Mouse (Mus musculus) hindbrain, embryonic 13.5 days (tissue): ENCODE results near the gene Cdk11b. TPM values are rescaled to one million over a fixed set of nuclear protein-coding genes. Genes with fewer than 3 reads are reported as not detected.
"Not testable (repeated sequence)": the region's sequence is repeated elsewhere in the genome, so short reads cannot be mapped to it uniquely, and the experiment has no call there.

Experiments
- ATAC-seq: fragments of 200-750 bp; cut with Nextera tagmentation; 2 replicates; pipeline ENCODE4 v1.8.0; 2017; ENCODE audit warnings: moderate TSS enrichment; ENCODE audit not compliant: low FRiP score
- H3K27ac ChIP-seq: fragments of 300-500 bp; sonication (generic); 2 replicates; pipeline ENCODE4 v1.5.1; 2015; ENCODE audit warnings: inconsistent platforms, mild to moderate bottlenecking, moderate library complexity
- H3K27me3 ChIP-seq: fragments of 300-500 bp; sonication (generic); 2 replicates; pipeline ENCODE4 v1.6.1; 2015; ENCODE audit warnings: mild to moderate bottlenecking, inconsistent platforms
- H3K36me3 ChIP-seq: fragments of 300-500 bp; sonication (generic); 2 replicates; pipeline ENCODE4 v1.6.1; 2015; ENCODE audit warnings: mild to moderate bottlenecking, inconsistent platforms
- H3K4me1 ChIP-seq: fragments of 300-500 bp; sonication (generic); replicated peaks from 2 replicates; pipeline ENCODE4 v1.6.1; 2015; ENCODE audit warnings: inconsistent platforms
- H3K4me2 ChIP-seq: fragments of 300-500 bp; sonication (generic); 2 replicates; pipeline ENCODE4 v1.6.1; 2015; ENCODE audit warnings: inconsistent platforms, mild to moderate bottlenecking, moderate library complexity
- H3K4me3 ChIP-seq: fragments of 300-500 bp; sonication (generic); 2 replicates; pipeline ENCODE4 v1.5.1; 2015; ENCODE audit warnings: mild to moderate bottlenecking, inconsistent platforms
- H3K9ac ChIP-seq: fragments of 300-500 bp; sonication (generic); 2 replicates; pipeline ENCODE4 v1.6.1; 2015; ENCODE audit warnings: mild to moderate bottlenecking, inconsistent platforms
- H3K9me3 ChIP-seq: fragments of 300-500 bp; sonication (generic); 2 replicates; pipeline ENCODE4 v1.6.1; 2016; ENCODE audit warnings: inconsistent platforms
- WGBS: fragments of 180-500 bp; shearing (Covaris S2); methylation state at CpG from one replicate; pipeline ENCODE4 v1.1.7; 2015; 5-methylcytosine and 5-hydroxymethylcytosine counted together
- polyA plus RNA-seq: library from polyadenylated mRNA; unstranded; fragments of >200 nt; fragmentation: Nextera tagmentation; extraction: Ambion mirVana; gene quantifications from 2 replicates; pipeline ENCODE4 v1.2.1, GENCODE M21; 2015

Cdk11b gene
- polyA plus RNA-seq, 1 experiment from 2014 or later = 65.8 TPM

- H3K4me3 ChIP-seq, H3K9ac ChIP-seq, H3K27ac ChIP-seq, H3K9me3 ChIP-seq, H3K36me3 ChIP-seq, H3K4me2 ChIP-seq, ATAC-seq, H3K27me3 ChIP-seq, H3K4me1 ChIP-seq: not testable (repeated sequence)
- 97% methylated on average over 4 of the region's 4 CpGs for WGBS
These were observed 63.1 kb downstream of the Cdk11b start for GRCm38 (mm10) chr4:155687764-155688163.

DNA sequence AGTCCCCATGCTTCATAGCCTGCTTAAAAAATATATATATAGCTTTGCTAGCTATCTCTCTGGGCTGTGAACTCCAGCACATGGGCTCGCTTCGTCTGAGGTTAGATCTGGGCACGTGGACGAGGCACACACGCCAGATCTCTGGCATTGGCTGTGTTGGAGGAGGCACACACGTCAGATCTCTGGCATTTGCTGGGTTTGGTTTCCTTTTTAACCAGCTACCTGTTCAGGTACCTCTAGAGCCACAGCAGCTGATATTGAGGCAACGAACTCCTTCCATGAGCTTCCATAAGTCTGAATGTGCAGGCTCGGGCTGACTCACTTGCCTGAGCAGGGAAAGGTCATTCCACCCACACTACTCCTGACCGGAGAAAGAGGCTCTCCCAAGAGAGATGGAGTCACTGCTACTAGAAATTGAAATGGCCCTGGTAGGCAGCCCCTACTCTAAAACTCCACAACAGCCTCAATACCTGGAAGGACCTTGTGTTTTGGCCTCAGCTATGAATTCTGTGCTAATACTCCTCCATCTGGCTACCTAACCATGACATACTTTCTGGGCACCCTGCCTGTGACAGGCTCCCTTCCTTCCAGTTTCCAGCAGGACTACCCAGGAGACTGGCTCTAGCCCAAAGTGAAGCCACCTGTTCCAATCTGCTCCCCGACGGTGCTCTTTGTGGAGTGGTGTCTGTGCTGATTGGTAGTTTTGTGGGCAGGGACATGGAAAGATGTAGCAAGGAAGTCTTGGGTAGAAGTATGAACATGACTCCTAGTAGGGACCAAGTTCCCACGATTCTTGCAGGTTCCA is 66.1 kb downstream of the Cdk11b start:
- no peak overlapping the region for H3K27ac ChIP-seq
- no peaks in the 10 kb centered on the region for H3K36me3 ChIP-seq
- H3K9me3 ChIP-seq = no peaks in the 10 kb centered on the region
- H3K27me3 ChIP-seq = peaks cover 16% of the 10 kb centered on the region
- ATAC-seq = no peak
- WGBS = 86% methylated on average over 12 of the region's 12 CpGs
- H3K9ac ChIP-seq = no peak overlapping the region
- no peak overlapping the region for H3K4me3 ChIP-seq
- H3K4me1 ChIP-seq = peaks cover 16% of the 10 kb centered on the region
- H3K4me2 ChIP-seq = no peak overlapping the region

- Histone ChIP-seq H3K27ac (no peak overlapping the region), H3K4me3 (no peak overlapping the region), H3K9me3 (no peaks in the 10 kb centered on the region), H3K9ac (no peak overlapping the region), H3K4me1 (peaks cover 28% of the 10 kb centered on the region), H3K36me3 (no peaks in the 10 kb centered on the region), H3K4me2 (no peak overlapping the region), H3K27me3 (peaks cover 23% of the 10 kb centered on the region)
- ATAC-seq = no peak
- 95% methylated on average over 3 of the region's 3 CpGs for WGBS
These were observed 67.8 kb downstream of the Cdk11b start for GRCm38 (mm10) chr4:155692421-155692820.

- Histone ChIP-seq H3K27me3 (peaks cover 23% of the 10 kb centered on the region), H3K9ac (peak within 1 kb of the TSS; percentile 86), H3K4me1 (peaks cover 28% of the 10 kb centered on the region), H3K9me3 (no peaks in the 10 kb centered on the region), H3K4me2 (peak within 1 kb of the TSS; percentile 90), H3K36me3 (no peaks in the 10 kb centered on the region), H3K4me3 (peak within 1 kb of the TSS; percentile 65), H3K27ac (peak within 1 kb of the TSS; percentile 96)
- WGBS = under 1% methylated on average over 36 of the region's 47 CpGs
- ATAC-seq = peak; percentile 86
These were observed 69.4 kb downstream of the Cdk11b start, which contains the start of gene Fndc10 for GRCm38 (mm10) chr4:155694111-155694481. Gene Fndc10 (plus strand): TSS chr4:155694342.

DNA sequence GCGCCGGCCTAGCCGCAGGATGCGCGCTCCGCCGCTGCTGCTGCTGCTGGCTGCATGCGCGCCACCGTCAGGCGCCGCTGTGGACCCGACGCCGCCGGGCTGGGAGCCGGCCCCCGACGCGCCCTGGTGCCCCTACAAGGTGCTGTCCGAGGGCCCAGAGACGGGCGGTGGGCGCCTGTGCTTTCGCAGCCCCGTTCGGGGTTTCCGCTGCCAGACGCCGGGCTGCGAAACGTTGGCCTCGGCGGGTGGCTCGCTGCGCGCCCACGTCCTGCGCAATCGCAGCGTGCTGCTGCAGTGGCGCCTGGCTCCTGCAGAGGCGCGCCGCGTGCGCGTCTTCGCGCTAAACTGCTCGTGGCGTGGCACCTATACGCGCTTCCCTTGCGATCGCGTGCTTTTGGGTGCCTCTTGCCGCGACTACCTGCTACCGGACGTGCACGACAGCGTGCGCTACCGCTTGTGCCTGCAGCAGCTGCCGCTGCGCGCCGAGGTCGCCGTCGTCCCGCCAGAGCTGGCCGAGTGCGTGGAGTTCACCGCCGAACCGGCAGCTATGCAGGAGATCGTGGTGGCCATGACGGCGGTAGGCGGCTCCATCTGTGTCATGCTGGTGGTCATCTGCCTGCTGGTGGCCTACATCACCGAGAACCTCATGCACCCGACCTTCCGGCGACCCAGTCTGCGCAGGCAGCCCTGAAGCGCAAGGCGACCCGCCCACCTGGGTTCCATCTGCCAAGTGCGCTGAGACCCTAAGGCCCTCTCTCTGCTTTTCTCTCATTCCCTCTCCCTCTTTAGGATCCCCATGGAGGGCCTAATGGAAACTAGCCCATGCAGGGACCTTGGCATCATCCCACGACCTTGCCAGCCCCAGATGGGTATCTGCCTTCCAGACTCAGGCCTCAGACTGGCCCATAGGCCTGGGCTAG is 70.1 kb downstream of the Cdk11b start:
- Histone ChIP-seq H3K27me3 (peaks cover 23% of the 10 kb centered on the region), H3K27ac (peak overlapping the region; percentile 96), H3K36me3 (no peaks in the 10 kb centered on the region), H3K9ac (peak overlapping the region; percentile 86), H3K4me1 (peaks cover 28% of the 10 kb centered on the region), H3K4me3 (peak overlapping the region; percentile 65), H3K4me2 (peak overlapping the region; percentile 90), H3K9me3 (no peaks in the 10 kb centered on the region)
- peak; percentile 87 for ATAC-seq
- under 1% methylated on average over 88 of the region's 92 CpGs for WGBS

DNA sequence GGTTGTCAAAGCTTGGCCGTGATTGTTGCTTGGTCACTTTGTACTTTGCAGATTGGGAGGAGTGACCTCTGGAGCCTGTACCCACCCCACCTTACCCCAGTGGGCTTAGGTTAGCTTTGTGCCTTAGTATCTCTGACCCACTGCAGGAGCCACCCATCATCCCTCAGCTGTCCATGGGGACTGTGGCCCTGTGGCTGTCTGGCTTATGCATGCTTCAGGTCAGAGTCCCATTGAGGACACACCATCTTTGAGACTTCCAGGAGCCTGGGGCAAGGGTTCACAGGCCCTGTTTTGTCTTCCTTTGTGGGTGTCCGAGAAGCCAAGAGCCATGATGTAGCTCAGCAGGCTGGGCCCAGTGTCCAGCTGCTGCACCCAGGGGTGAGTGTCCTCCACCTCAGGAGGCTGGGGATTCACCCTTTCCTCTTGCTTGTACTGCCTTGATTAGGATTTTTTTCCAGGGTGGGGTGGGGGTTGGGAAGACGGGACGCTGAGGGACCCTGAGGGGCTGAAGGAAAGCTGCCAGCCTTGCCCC is 70.9 kb downstream of the Cdk11b start:
- Histone ChIP-seq H3K27ac (no peak overlapping the region), H3K9ac (peak overlapping the region; percentile 86), H3K4me2 (peak overlapping the region; percentile 90), H3K36me3 (no peaks in the 10 kb centered on the region), H3K9me3 (no peaks in the 10 kb centered on the region), H3K4me1 (peaks cover 28% of the 10 kb centered on the region), H3K27me3 (peaks cover 23% of the 10 kb centered on the region), H3K4me3 (peak overlapping the region; percentile 65)
- ATAC-seq = no peak; the same call in 1 of the 2 replicates
- WGBS = 84% methylated on average over 4 of the region's 4 CpGs

DNA sequence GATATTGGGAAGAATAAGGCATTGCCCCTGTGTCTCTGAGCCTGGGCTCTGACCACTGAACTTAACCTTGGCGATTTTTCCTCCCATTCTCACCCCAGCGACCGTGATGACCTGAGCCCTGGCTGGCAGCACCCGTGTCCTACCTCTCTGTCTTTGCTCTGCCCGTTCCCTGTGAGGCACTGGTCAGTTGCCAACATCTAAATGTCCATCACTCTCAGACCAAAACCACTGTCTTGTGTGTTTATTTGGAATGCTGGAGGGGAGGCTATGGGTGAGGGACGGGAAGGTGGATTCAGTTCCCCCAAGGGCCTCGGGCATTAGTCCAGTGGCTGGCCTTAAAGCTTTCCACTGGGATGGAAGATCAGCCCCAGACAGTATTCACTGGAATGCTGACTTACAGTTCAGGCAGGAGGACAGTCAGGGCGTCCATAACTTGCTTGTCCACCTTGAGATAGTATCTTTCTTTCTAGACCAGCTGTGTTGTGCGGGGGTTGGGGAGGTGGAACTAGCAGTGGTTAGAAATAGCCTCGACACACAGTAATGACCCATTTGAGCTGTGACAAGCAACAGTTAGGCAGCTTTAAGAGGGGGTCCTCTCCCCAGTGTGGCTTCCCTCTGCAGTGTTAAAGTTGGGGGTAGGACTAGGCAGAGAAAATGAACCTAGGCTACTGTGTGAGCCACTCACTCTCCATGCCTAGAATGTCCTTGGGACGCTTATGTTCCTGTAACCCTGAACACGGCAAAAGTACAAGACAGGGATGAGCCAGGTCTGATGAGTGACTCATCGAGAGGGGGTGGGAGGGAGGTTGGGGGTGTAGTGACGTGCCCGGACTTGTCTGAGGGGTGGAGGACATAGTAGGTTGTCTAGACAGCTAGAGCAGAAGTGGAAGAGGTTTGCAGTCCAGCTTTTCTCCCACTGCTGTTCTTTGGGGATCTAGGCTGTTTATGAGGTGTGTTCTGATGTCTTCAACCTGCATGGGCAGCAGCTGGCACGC is 71.9 kb downstream of the Cdk11b start:
- Histone ChIP-seq H3K9ac (peak overlapping the region; percentile 86), H3K9me3 (no peaks in the 10 kb centered on the region), H3K27ac (no peak overlapping the region), H3K36me3 (no peaks in the 10 kb centered on the region), H3K4me2 (peak overlapping the region; percentile 90), H3K27me3 (peaks cover 16% of the 10 kb centered on the region), H3K4me1 (peaks cover 28% of the 10 kb centered on the region), H3K4me3 (peak overlapping the region; percentile 65)
- WGBS = 77% methylated on average over 16 of the region's 16 CpGs
- no peak for ATAC-seq

Other genes starting within 250 kb of the Cdk11b start
- 0.10 and 0.17 TPM in 2 replicates for gene Gabrd, start 226.7 kb upstream of the Cdk11b start, polyA plus RNA-seq
- gene Cfap74, start 215.7 kb upstream of the Cdk11b start, polyA plus RNA-seq = 3.0 and 3.5 TPM in 2 replicates
- not detected in 2 replicates for gene Tmem52, start 155.7 kb upstream of the Cdk11b start, polyA plus RNA-seq
- gene Gnb1, start 133.5 kb upstream of the Cdk11b start, polyA plus RNA-seq = 1,012 and 1,052 TPM in 2 replicates
- gene Nadk, start 62.5 kb upstream of the Cdk11b start, polyA plus RNA-seq = 82.5 and 84.5 TPM in 2 replicates
- gene Slc35e2, start 23.4 kb upstream of the Cdk11b start, polyA plus RNA-seq = 15.1 and 15.9 TPM in 2 replicates
- not detected in 2 replicates for gene Gm10563, start 20.6 kb downstream of the Cdk11b start, polyA plus RNA-seq
- 3.9 and 4.5 TPM in 2 replicates for gene Mmp23, start 28.5 kb downstream of the Cdk11b start, polyA plus RNA-seq
- 39.4 and 40.3 TPM in 2 replicates for gene Mib2, start 44.3 kb downstream of the Cdk11b start, polyA plus RNA-seq
- gene Fndc10, start 69.5 kb downstream of the Cdk11b start, polyA plus RNA-seq = 7.5 and 7.9 TPM in 2 replicates
- 171 and 177 TPM in 2 replicates for gene Ssu72, start 79.9 kb downstream of the Cdk11b start, polyA plus RNA-seq
- gene Tmem240, start 109.9 kb downstream of the Cdk11b start, polyA plus RNA-seq = 11.6 and 12.0 TPM in 2 replicates
- 78.1 and 82.3 TPM in 2 replicates for gene Atad3a, start 136.2 kb downstream of the Cdk11b start, polyA plus RNA-seq
- gene Vwa1, start 149.8 kb downstream of the Cdk11b start, polyA plus RNA-seq = 23.2 and 24.4 TPM in 2 replicates
- 0.49 and 0.62 TPM in 2 replicates for gene Tmem88b, start 161.0 kb downstream of the Cdk11b start, polyA plus RNA-seq
- not detected in 2 replicates for gene Ankrd65, start 165.6 kb downstream of the Cdk11b start, polyA plus RNA-seq
- 253 and 261 TPM in 2 replicates for gene Mrpl20, start 178.0 kb downstream of the Cdk11b start, polyA plus RNA-seq
- gene Ccnl2, start 187.6 kb downstream of the Cdk11b start, polyA plus RNA-seq = 171 and 173 TPM in 2 replicates
- gene Aurkaip1, start 206.4 kb downstream of the Cdk11b start, polyA plus RNA-seq = 142 and 148 TPM in 2 replicates
- 30.8 and 34.4 TPM in 2 replicates for gene Mxra8, start 214.8 kb downstream of the Cdk11b start, polyA plus RNA-seq
- gene Dvl1, start 222.5 kb downstream of the Cdk11b start, polyA plus RNA-seq = 7.8 and 8.5 TPM in 2 replicates
- gene Tas1r3, start 238.5 kb downstream of the Cdk11b start, polyA plus RNA-seq = 0.47 and 0.57 TPM in 2 replicates
- 23.3 and 24.1 TPM in 2 replicates for gene Cptp, start 244.6 kb downstream of the Cdk11b start, polyA plus RNA-seq
- gene Ints11, start 244.7 kb downstream of the Cdk11b start, polyA plus RNA-seq = 74.8 and 79.2 TPM in 2 replicates